13 mouse cellular contexts compared by ENCODE assay signal in genomic region chr9:47279410-47279809, GRCm38 (mm10).
DNase-seq lines count a peak whose midpoint lies in the region; ATAC-seq and TF ChIP-seq lines count a peak whose summit lies in the region.
"Had no signal": no experiment of that assay in that cellular context is flagged by ENCODE, and none has a peak within 500 bp of the region (broad histone marks: within the 10 kb centered on the region; RNA-seq: fewer than 3 reads in every experiment).

No protein-coding gene starts in this region.

- no peaks in the 10 kb centered on the region for H3K9me3 ChIP-seq in hindbrain, embryonic 11.5 days (ENCODE audit: control insufficient read depth, low read length)
- H3K9me3 ChIP-seq in hindbrain, embryonic 14.5 days (ENCODE audit: control insufficient read depth, low read length): no peaks in the 10 kb centered on the region
- no peaks in the 10 kb centered on the region for H3K9me3 ChIP-seq in midbrain, embryonic 13.5 days
- no peaks in the 10 kb centered on the region for H3K9me3 ChIP-seq in midbrain, postnatal 0 days (ENCODE audit: low read length)
- H3K9me3 ChIP-seq in embryonic facial prominence, embryonic 14.5 days (ENCODE audit: control insufficient read depth, low read length): no peaks in the 10 kb centered on the region
- H3K9me3 ChIP-seq: neural tube, embryonic 12.5 days had no signal

- no peak overlapping the region for H3K4me3 ChIP-seq in hindbrain, embryonic 11.5 days (ENCODE audit: low read depth, low read length)
- H3K4me3 ChIP-seq in hindbrain, embryonic 14.5 days (replicated peaks; ENCODE audit: low read length): no peak overlapping the region
- no peak overlapping the region for H3K4me3 ChIP-seq in midbrain, embryonic 13.5 days (replicated peaks)
- no peak overlapping the region for H3K4me3 ChIP-seq in midbrain, postnatal 0 days (ENCODE audit: low read depth, low read length)
- H3K4me3 ChIP-seq in embryonic facial prominence, embryonic 14.5 days (ENCODE audit: low read depth, low read length): no peak overlapping the region
- H3K4me3 ChIP-seq: left cerebral cortex, adult 2 months; neural tube, embryonic 12.5 days had no signal

- no peak for DNase-seq in hindbrain, embryonic 11.5 days (ENCODE audit: low spot score)
- no peak for DNase-seq in hindbrain, embryonic 14.5 days (ENCODE audit: low spot score)
- DNase-seq in midbrain, postnatal 0 days (ENCODE audit: low spot score): no peak
- DNase-seq in embryonic facial prominence, embryonic 14.5 days (ENCODE audit: low spot score): peak; percentile 84
- DNase-seq in lung, postnatal 14 days: peak; percentile 39
- DNase-seq in gastrocnemius, postnatal 25 days: no peak
- no peak for DNase-seq in cerebellum, adult 11 months
- DNase-seq: spleen, adult 18-20 months; thymus, postnatal 25 days had no signal

- H3K9ac ChIP-seq in hindbrain, embryonic 11.5 days (ENCODE audit: low read depth, low read length): no peak overlapping the region
- no peak overlapping the region for H3K9ac ChIP-seq in hindbrain, embryonic 14.5 days
- no peak overlapping the region for H3K9ac ChIP-seq in midbrain, embryonic 13.5 days (replicated peaks)
- no peak overlapping the region for H3K9ac ChIP-seq in midbrain, postnatal 0 days (replicated peaks; ENCODE audit: low read length, poor library complexity, severe bottlenecking)
- H3K9ac ChIP-seq in embryonic facial prominence, embryonic 14.5 days (ENCODE audit: low read depth, low read length): no peak overlapping the region
- H3K9ac ChIP-seq: neural tube, embryonic 12.5 days had no signal

- H3K36me3 ChIP-seq in hindbrain, embryonic 11.5 days (ENCODE audit: control insufficient read depth, insufficient read depth, low read length): no peaks in the 10 kb centered on the region
- H3K36me3 ChIP-seq in hindbrain, embryonic 14.5 days (replicated peaks; ENCODE audit: control insufficient read depth, insufficient read depth): no peaks in the 10 kb centered on the region
- no peaks in the 10 kb centered on the region for H3K36me3 ChIP-seq in midbrain, embryonic 13.5 days
- H3K36me3 ChIP-seq in midbrain, postnatal 0 days (ENCODE audit: insufficient read depth, low read length): no peaks in the 10 kb centered on the region
- no peaks in the 10 kb centered on the region for H3K36me3 ChIP-seq in embryonic facial prominence, embryonic 14.5 days (ENCODE audit: control insufficient read depth, insufficient read depth, low read length)
- H3K36me3 ChIP-seq: neural tube, embryonic 12.5 days had no signal

- H3K27me3 ChIP-seq in hindbrain, embryonic 11.5 days (ENCODE audit: control insufficient read depth, insufficient read depth, low read length): no peaks in the 10 kb centered on the region
- H3K27me3 ChIP-seq in hindbrain, embryonic 14.5 days (ENCODE audit: control insufficient read depth, insufficient read depth, low read length): no peaks in the 10 kb centered on the region
- H3K27me3 ChIP-seq in midbrain, embryonic 13.5 days: peaks cover 3% of the 10 kb centered on the region; the same call in 1 of the 2 replicates
- no peaks in the 10 kb centered on the region for H3K27me3 ChIP-seq in midbrain, postnatal 0 days (ENCODE audit: insufficient read depth, low read length)
- H3K27me3 ChIP-seq in embryonic facial prominence, embryonic 14.5 days (replicated peaks; ENCODE audit: control insufficient read depth, insufficient read depth, low read length): no peaks in the 10 kb centered on the region
- H3K27me3 ChIP-seq: neural tube, embryonic 12.5 days had no signal

- no peak overlapping the region for H3K4me2 ChIP-seq in hindbrain, embryonic 11.5 days (replicated peaks; ENCODE audit: low read depth, low read length)
- no peak overlapping the region for H3K4me2 ChIP-seq in hindbrain, embryonic 14.5 days (replicated peaks)
- no peak overlapping the region for H3K4me2 ChIP-seq in midbrain, embryonic 13.5 days (replicated peaks)
- no peak overlapping the region for H3K4me2 ChIP-seq in midbrain, postnatal 0 days (ENCODE audit: low read depth, low read length, poor library complexity, severe bottlenecking)
- H3K4me2 ChIP-seq in embryonic facial prominence, embryonic 14.5 days (ENCODE audit: low read depth, low read length): no peak overlapping the region
- H3K4me2 ChIP-seq: neural tube, embryonic 12.5 days had no signal

- ATAC-seq in hindbrain, embryonic 11.5 days (ENCODE audit: low FRiP score): no peak
- no peak for ATAC-seq in hindbrain, embryonic 14.5 days (ENCODE audit: low FRiP score)
- ATAC-seq in midbrain, embryonic 13.5 days: 0 out of 2 replicates have a peak, but pooled peaks have one; percentile 17
- ATAC-seq in midbrain, postnatal 0 days (ENCODE audit: low FRiP score): no peak
- 0 out of 2 replicates have a peak, but pooled peaks have one; percentile 10 for ATAC-seq in embryonic facial prominence, embryonic 14.5 days (ENCODE audit: low read depth)
- ATAC-seq: CD4-positive, CD25-positive, alpha-beta regulatory T cell, adult 4 months had no signal

- TF ChIP-seq CTCF in midbrain, postnatal 0 days (IDR thresholded peaks at IDR 0.05): no peak

- 0 out of 2 replicates have a peak overlapping the region, but pooled peaks have one; percentile 63 for H3K27ac ChIP-seq in hindbrain, embryonic 11.5 days (ENCODE audit: low read depth, low read length)
- H3K27ac ChIP-seq in hindbrain, embryonic 14.5 days: no peak overlapping the region
- H3K27ac ChIP-seq in midbrain, embryonic 13.5 days: no peak overlapping the region
- no peak overlapping the region for H3K27ac ChIP-seq in midbrain, postnatal 0 days (ENCODE audit: low read depth, low read length)
- no peak overlapping the region for H3K27ac ChIP-seq in embryonic facial prominence, embryonic 14.5 days (replicated peaks; ENCODE audit: low read depth, low read length)
- H3K27ac ChIP-seq: left cerebral cortex, adult 2 months; neural tube, embryonic 12.5 days had no signal

- H3K4me1 ChIP-seq in hindbrain, embryonic 11.5 days (replicated peaks; ENCODE audit: control insufficient read depth, insufficient read depth, low read length): peaks cover 2% of the 10 kb centered on the region; the same call in 1 of the 2 replicates
- peaks cover 21% of the 10 kb centered on the region for H3K4me1 ChIP-seq in hindbrain, embryonic 14.5 days (replicated peaks; ENCODE audit: control insufficient read depth, insufficient read depth, low read length)
- peaks cover 24% of the 10 kb centered on the region for H3K4me1 ChIP-seq in midbrain, embryonic 13.5 days (replicated peaks)
- no peaks in the 10 kb centered on the region for H3K4me1 ChIP-seq in midbrain, postnatal 0 days (ENCODE audit: insufficient read depth, low read length)
- H3K4me1 ChIP-seq in embryonic facial prominence, embryonic 14.5 days (ENCODE audit: control insufficient read depth, insufficient read depth, low read length): peaks cover 18% of the 10 kb centered on the region

- 93% methylated on average over 6 of the region's 6 CpGs for WGBS in hindbrain, embryonic 11.5 days
- WGBS in hindbrain, embryonic 14.5 days: 72% methylated on average over 6 of the region's 6 CpGs
- 54% methylated on average over 6 of the region's 6 CpGs for WGBS in midbrain, embryonic 13.5 days
- 66% methylated on average over 6 of the region's 6 CpGs for WGBS in midbrain, postnatal 0 days
- 55% methylated on average over 6 of the region's 6 CpGs for WGBS in embryonic facial prominence, embryonic 14.5 days

Comparison
In these comparisons a context has a peak if more than half of its experiments do, and no peak if none do; other contexts are left out.
1. ATAC-seq: peak in midbrain, embryonic 13.5 days (single experiment) and embryonic facial prominence, embryonic 14.5 days (single experiment); none in hindbrain, embryonic 11.5 days (single experiment), hindbrain, embryonic 14.5 days (single experiment) and midbrain, postnatal 0 days (single experiment).
2. DNase-seq: peak in embryonic facial prominence, embryonic 14.5 days (single experiment) and lung, postnatal 14 days (single experiment); none in hindbrain, embryonic 11.5 days (single experiment), hindbrain, embryonic 14.5 days (single experiment), midbrain, postnatal 0 days (single experiment), gastrocnemius, postnatal 25 days (single experiment) and cerebellum, adult 11 months (single experiment).